Mouse (Mus musculus) hindbrain, postnatal 0 days (tissue): Measurements from ENCODE around the gene Pex12. TPM values are rescaled to one million over a fixed set of nuclear protein-coding genes. Genes with fewer than 3 reads are reported as not detected.

ENCODE experiments used
- ATAC-seq: fragments of 200-750 bp; cut with Nextera tagmentation; 2 replicates; pipeline ENCODE4 v1.8.0; 2017; ENCODE audit warnings: mild to moderate bottlenecking, moderate TSS enrichment, moderate library complexity
- DNase-seq: peaks from one replicate; pipeline ENCODE4 v3.0.0-alpha.2; 2015; ENCODE audit warnings: low spot score
- H3K27ac ChIP-seq: fragments of 300-500 bp; sonication (generic); 2 replicates; pipeline ENCODE4 v1.5.1; 2014; ENCODE audit warnings: mild to moderate bottlenecking
- H3K27me3 ChIP-seq: fragments of 300-500 bp; sonication (generic); 2 replicates; pipeline ENCODE4 v1.6.1; 2014; ENCODE audit warnings: low read length, mixed read lengths; ENCODE audit not compliant: insufficient read depth
- H3K36me3 ChIP-seq: fragments of 300-500 bp; sonication (generic); 2 replicates; pipeline ENCODE4 v1.6.1; 2014; ENCODE audit warnings: low read length, mixed read lengths; ENCODE audit not compliant: insufficient read depth
- H3K4me1 ChIP-seq: fragments of 300-500 bp; sonication (generic); 2 replicates; pipeline ENCODE4 v1.6.1; 2014; ENCODE audit warnings: antibody characterized with exemption, low read length, mixed read lengths; ENCODE audit not compliant: insufficient read depth
- H3K4me2 ChIP-seq: fragments of 300-500 bp; sonication (generic); 2 replicates; pipeline ENCODE4 v1.6.1; 2014; ENCODE audit warnings: low read depth, mild to moderate bottlenecking, low read length, moderate library complexity, mixed read lengths
- H3K4me3 ChIP-seq: fragments of 300-500 bp; sonication (generic); 2 replicates; pipeline ENCODE4 v1.5.1; 2014; ENCODE audit warnings: low read length
- H3K9ac ChIP-seq: fragments of 300-500 bp; sonication (generic); replicated peaks from 2 replicates; pipeline ENCODE4 v1.6.1; 2014; ENCODE audit warnings: mild to moderate bottlenecking, low read length, moderate library complexity, mixed read lengths
- H3K9me3 ChIP-seq: fragments of 300-500 bp; sonication (generic); 2 replicates; pipeline ENCODE4 v1.6.1; 2016; ENCODE audit warnings: low read length, mixed read lengths
- CTCF ChIP-seq: IDR thresholded peaks from 2 replicates; pipeline ENCODE4 v1.5.1; 2016; ENCODE audit warnings: antibody characterized with exemption, control low read depth, low read depth
- WGBS: fragments of 180-500 bp; shearing (Covaris S2); extraction: QIAGEN DNeasy Blood & Tissue Kit; methylation state at CpG from one replicate; pipeline ENCODE4 v1.1.7; 2014; 5-methylcytosine and 5-hydroxymethylcytosine counted together
- polyA plus RNA-seq: library from polyadenylated mRNA; unstranded; fragments of >200 nt; fragmentation: Nextera tagmentation; extraction: Ambion mirVana; gene quantifications from 2 replicates; pipeline ENCODE4 v1.2.1, GENCODE M21; 2015
- total RNA-seq: library from RNA; depleted of rRNA; stranded (reverse); fragments of >200 nt; gene quantifications from 2 replicates; pipeline ENCODE4 v1.2.3, GENCODE M21; 2014

Gene Pex12
- total and polyA plus RNA-seq, 2 experiments from 2014 or later = 10.5 to 12.8 TPM

GRCm38 (mm10) chr11:83289633-83290032, 12.8 kb downstream of the Pex12 start:
- no peak for ATAC-seq
- H3K9ac ChIP-seq = no peak overlapping the region
- TF ChIP-seq CTCF = no peak
- peaks cover 16% of the 10 kb centered on the region for H3K4me1 ChIP-seq
- H3K27ac ChIP-seq = no peak overlapping the region
- no peak overlapping the region for H3K4me3 ChIP-seq
- no peak for DNase-seq
- H3K4me2 ChIP-seq = no peak overlapping the region
- H3K27me3 ChIP-seq = no peaks in the 10 kb centered on the region
- H3K36me3 ChIP-seq = no peaks in the 10 kb centered on the region
- 83% methylated on average over 2 of the region's 2 CpGs for WGBS
- no peaks in the 10 kb centered on the region for H3K9me3 ChIP-seq

GRCm38 (mm10) chr11:83289036-83289435, 13.3 kb downstream of the Pex12 start:
- 92% methylated on average over 5 of the region's 5 CpGs for WGBS
- H3K4me3 ChIP-seq = no peak overlapping the region
- H3K4me2 ChIP-seq = no peak overlapping the region
- H3K9me3 ChIP-seq = no peaks in the 10 kb centered on the region
- no peaks in the 10 kb centered on the region for H3K36me3 ChIP-seq
- no peak overlapping the region for H3K27ac ChIP-seq
- no peak overlapping the region for H3K9ac ChIP-seq
- ATAC-seq (no peak), DNase-seq (no peak)
- no peak for TF ChIP-seq CTCF
- H3K27me3 ChIP-seq = no peaks in the 10 kb centered on the region
- H3K4me1 ChIP-seq = peaks cover 16% of the 10 kb centered on the region

- Histone ChIP-seq H3K9ac (no peak within 1 kb of the TSS), H3K36me3 (no peaks in the 10 kb centered on the region), H3K4me2 (no peak within 1 kb of the TSS), H3K27ac (no peak within 1 kb of the TSS), H3K27me3 (no peaks in the 10 kb centered on the region), H3K9me3 (no peaks in the 10 kb centered on the region), H3K4me1 (peaks cover 7% of the 10 kb centered on the region; the same call in 1 of the 2 replicates), H3K4me3 (no peak within 1 kb of the TSS)
- ATAC-seq = no peak
- WGBS = 75% methylated on average over 1 of the region's 1 CpGs
- no peak for TF ChIP-seq CTCF
- DNase-seq = no peak
These were observed 15.8 kb downstream of the Pex12 start, which contains the start of gene Slfn14 for GRCm38 (mm10) chr11:83286566-83286965. Gene Slfn14 (minus strand): TSS chr11:83286726.

GRCm38 (mm10) chr11:83285627-83286026, 16.8 kb downstream of the Pex12 start:
- ATAC-seq = no peak
- H3K27ac ChIP-seq = no peak overlapping the region
- no peaks in the 10 kb centered on the region for H3K9me3 ChIP-seq
- H3K4me1 ChIP-seq = peaks cover 2% of the 10 kb centered on the region; the same call in 1 of the 2 replicates
- no peaks in the 10 kb centered on the region for H3K27me3 ChIP-seq
- H3K4me3 ChIP-seq = no peak overlapping the region
- H3K4me2 ChIP-seq = no peak overlapping the region
- 86% methylated on average over 4 of the region's 4 CpGs for WGBS
- H3K36me3 ChIP-seq = no peaks in the 10 kb centered on the region
- no peak overlapping the region for H3K9ac ChIP-seq
- DNase-seq = no peak
- no peak for TF ChIP-seq CTCF

GRCm38 (mm10) chr11:83282084-83282483, 20.3 kb downstream of the Pex12 start:
- Histone ChIP-seq H3K9ac (no peak overlapping the region), H3K27me3 (no peaks in the 10 kb centered on the region), H3K4me1 (no peaks in the 10 kb centered on the region), H3K9me3 (no peaks in the 10 kb centered on the region), H3K4me3 (no peak overlapping the region), H3K27ac (no peak overlapping the region), H3K36me3 (no peaks in the 10 kb centered on the region), H3K4me2 (no peak overlapping the region)
- no peak for TF ChIP-seq CTCF
- WGBS = 75% methylated on average over 2 of the region's 2 CpGs
- DNase-seq (no peak), ATAC-seq (no peak)

- no peak overlapping the region for H3K4me2 ChIP-seq
- H3K9me3 ChIP-seq = no peaks in the 10 kb centered on the region
- H3K36me3 ChIP-seq = no peaks in the 10 kb centered on the region
- no peak overlapping the region for H3K4me3 ChIP-seq
- H3K9ac ChIP-seq = no peak overlapping the region
- WGBS = 84% methylated on average over 6 of the region's 6 CpGs
- H3K27ac ChIP-seq = no peak overlapping the region
- no peak for DNase-seq
- no peaks in the 10 kb centered on the region for H3K4me1 ChIP-seq
- TF ChIP-seq CTCF = no peak
- no peak for ATAC-seq
- no peaks in the 10 kb centered on the region for H3K27me3 ChIP-seq
These were observed 22.7 kb downstream of the Pex12 start for GRCm38 (mm10) chr11:83279691-83280090.

- Histone ChIP-seq H3K4me1 (no peaks in the 10 kb centered on the region), H3K27ac (no peak overlapping the region), H3K4me2 (no peak overlapping the region), H3K9ac (no peak overlapping the region), H3K36me3 (no peaks in the 10 kb centered on the region), H3K27me3 (no peaks in the 10 kb centered on the region), H3K4me3 (no peak overlapping the region), H3K9me3 (no peaks in the 10 kb centered on the region)
- no peak for TF ChIP-seq CTCF
- 85% methylated on average over 4 of the region's 4 CpGs for WGBS
- DNase-seq (no peak), ATAC-seq (no peak)
These were observed 23.4 kb downstream of the Pex12 start for GRCm38 (mm10) chr11:83279024-83279423.
